Mouse (Mus musculus): Measurements from ENCODE around the gene Pbdc1.
"Not testable (repeated sequence)": the region's sequence is repeated elsewhere in the genome, so short reads cannot be mapped to it uniquely, and the experiment has no call there.

Gene Pbdc1

DNA sequence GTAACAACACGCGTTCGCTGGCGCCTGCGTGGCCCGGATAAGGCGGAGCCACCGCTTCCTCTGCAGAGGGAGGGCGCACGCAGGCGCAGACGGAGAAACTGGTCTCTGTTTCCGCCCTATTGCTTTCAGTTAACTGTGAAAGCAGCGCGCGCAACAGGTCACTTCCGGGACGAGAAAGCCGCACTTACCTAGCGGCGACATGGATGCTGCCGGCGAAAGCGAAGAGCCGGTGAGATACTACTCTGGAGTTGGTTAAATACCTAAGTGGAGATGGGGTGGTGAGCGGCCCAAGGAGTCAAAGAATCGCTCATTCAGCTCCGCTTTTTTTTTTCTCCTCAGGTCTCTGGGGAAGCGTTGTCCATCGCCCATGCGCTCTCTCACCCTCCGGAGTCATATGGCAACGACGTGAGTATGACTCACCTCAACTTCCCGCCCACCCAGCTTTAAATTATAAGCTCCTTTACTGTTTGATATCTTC, at the start of gene Pbdc1:
Pbdc1 (plus strand) TSS at position 142 of the 478 bp plus-strand sequence.
- peak; percentile 87 for DNase-seq (ENCODE audit: low read depth, low spot score)

DNA sequence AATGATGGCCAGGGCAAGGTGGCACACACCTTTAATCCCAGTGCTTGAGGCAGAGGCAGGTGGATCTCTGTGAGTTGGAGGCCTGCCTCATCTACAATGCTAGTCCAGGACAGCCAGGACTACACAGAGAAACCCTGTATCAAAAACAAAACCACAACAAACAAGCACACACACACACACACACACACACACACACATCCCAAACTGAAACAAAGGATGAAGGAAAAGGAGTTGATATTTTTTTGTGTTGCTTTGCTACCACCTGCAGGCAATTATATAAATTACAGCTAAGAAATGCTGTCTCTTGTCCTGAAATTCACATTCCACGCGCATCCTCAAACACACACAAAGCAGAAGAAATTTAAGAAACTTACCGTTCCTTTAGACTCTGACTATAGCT, 41.9 kb upstream of the Pbdc1 start:
- DNase-seq (ENCODE audit: low read depth, low spot score): no peak

DNA sequence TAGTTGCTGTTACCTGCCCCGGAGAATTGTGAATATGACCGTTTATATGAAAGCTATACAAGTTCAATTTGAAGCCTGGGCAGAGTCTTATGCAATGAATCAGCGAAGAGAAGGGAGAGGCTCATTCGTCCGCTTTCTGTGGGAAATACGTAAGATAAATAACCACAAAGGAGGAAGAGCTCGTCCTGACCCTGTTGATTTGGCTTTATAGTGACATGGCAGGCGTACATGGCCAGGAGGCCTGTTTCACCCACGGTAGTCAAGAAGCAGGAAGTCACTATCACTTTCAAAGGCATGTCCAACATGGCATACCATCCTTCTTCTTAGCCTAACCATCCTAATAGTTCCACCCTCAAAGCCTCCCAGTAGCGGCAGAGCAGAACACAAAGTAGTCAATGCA, 15.3 kb upstream of the Pbdc1 start:
- DNase-seq (ENCODE audit: low read depth, low spot score): no peak

DNA sequence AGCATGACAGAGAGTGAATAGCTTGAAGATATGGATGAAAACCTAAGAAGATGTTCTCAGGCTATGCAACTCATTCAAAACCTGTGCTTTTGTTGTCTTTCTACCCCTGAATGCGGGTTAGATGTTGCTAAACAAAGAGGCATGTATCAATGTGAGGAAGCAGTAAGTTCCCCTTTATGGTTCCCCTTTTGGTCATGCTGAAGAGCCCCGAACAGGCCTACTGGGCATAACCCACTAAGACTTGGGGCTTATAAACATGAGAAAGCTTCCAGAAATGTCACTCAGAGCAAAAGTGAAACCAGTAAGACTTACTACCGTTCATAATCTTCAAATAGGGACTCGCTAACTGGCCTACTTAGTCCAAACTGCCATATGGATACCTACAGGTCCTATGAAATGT, 14.8 kb upstream of the Pbdc1 start:
- no peak for DNase-seq (ENCODE audit: low read depth, low spot score)

DNA sequence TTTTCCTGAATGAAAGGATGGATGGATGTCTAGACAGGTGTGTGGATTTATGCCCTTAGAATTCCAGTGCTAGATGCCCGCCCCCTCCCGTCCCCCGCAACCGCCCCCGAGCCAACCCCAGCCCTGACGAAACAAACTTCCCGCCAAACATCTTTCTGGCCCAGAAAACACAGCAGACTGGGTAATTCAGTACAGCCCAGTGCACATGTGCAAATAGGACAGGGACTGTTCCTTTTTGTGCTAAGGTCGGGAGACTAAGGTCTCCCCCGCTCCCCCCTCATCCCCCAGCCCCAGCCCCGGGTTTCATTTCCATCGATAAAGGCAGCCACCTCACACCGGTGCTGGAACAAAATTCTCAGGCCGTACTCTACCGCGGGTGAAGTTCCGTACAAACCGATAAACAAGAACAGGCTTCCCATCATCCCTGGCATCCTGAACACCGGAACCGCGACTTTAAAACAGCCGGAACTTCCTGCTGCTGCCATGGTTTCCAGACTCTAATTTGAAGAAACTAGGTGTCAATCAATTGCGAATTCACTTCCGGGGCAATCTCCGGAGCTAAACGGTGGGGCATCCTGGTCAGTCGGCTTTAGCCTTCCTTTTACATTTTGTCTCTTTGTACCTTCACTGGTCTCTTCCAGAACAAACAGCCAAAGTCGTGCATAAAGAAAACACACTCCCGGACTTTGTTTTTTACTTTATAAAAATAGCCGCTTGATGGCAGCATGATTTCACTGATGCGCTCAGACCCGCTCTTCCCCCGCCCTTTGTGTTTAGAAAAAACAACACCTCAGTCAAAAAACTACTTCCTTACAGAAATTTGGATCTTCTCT, 9.7 kb upstream of the Pbdc1 start:
- peak; percentile 88 for DNase-seq (ENCODE audit: low read depth, low spot score)

DNA sequence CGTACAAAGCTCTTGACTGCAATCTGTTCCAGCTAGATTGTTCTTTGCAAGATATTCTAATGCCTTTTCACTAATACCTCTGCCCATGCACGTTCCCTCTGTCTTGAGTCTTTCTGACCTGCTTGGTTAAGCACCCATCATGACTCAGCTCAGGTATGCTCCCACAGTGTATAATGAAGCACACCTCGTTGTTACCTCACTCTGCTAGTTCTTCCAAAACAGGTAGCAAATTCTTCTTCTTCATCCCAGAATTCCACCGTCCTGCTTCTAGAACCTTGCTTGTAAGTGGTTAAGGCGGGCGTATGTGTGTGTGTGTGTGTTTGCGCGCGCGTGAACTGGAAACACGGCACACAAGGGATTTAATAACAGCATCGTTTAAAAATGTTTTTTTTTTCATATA, 405 bp upstream of the Pbdc1 start:
- no peak for DNase-seq (ENCODE audit: low read depth, low spot score)

DNA sequence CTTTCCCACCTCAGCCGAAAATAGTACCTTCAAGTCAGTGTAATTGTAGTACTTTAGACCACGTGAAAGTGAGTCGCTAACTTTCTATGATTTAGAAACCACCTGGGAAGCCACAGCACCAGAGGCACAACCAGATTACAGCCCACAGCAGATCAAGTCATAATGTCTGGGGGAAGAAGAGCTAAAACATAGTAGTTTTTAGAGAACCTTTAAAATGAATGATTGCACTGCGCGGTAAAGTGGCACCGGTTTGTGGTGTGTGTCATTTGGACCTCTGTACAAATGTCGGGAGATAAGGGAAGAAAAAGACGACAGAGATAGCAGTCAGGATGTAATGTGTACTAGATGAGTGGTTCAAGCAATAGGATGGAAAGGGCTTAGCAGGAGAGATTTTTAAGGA, 540 bp downstream of the Pbdc1 start:
- no peak for DNase-seq (ENCODE audit: low read depth, low spot score)

DNA sequence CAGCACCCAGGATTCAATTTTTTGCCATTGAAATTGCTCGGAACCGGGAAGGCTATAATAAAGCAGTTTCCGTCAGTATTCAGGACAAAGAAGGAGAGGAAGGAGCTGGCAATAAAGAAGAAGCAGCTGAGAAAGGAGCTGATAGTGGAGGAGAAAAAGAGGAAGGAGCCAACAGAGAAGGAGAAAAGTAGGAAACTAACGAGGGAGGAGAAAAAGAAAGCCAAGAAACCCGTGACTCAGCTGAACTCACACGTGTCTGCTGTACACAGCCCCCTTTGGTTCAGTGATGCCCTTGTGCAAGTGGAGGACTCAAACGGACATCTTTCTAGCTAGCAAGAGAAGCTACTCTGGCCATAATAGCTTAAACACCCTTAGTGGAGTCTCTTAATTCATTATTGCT, 3.5 kb downstream of the Pbdc1 start:
- not testable (repeated sequence) for DNase-seq (ENCODE audit: low read depth, low spot score)

DNA sequence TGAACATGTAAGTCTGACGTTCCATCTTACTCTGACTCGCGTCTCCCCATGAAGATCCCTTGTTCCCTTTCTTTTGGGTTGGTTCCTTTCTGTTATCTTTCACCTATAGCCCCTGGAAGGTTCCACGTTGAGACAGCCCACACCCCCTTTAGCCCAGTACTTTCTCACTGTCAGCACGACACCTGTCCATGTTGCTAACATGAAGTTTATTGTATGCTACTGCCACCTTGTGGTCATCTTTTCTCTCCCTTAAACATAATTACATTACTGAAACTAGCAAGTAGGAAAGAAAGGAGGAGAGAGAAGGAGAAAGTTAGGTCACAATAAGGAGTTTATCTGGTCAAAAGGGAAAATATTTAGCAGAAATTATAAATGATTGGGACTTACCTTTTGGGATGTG, 24.6 kb downstream of the Pbdc1 start:
- no peak for DNase-seq (ENCODE audit: low read depth, low spot score)

DNA sequence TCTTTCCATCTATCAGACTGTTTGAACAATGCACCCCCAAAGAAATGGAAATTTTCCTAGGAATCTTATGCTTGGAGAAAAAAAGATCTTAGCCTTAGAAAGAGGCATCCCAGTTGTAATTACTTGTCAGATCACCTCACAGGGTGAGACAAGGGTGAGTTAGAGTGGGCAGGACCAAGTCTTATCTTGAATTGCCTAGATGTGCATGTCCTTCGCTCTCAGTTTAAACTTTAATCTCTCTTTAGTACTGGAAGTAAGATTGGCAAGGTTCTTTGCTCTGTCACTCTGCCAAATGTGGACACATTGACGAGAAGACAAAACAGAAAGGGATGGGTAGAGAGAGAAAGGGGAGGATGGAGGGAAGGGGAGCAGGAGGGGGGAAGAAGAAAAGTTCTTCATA, 35.4 kb downstream of the Pbdc1 start:
- no peak for DNase-seq (ENCODE audit: low read depth, low spot score)

DNA sequence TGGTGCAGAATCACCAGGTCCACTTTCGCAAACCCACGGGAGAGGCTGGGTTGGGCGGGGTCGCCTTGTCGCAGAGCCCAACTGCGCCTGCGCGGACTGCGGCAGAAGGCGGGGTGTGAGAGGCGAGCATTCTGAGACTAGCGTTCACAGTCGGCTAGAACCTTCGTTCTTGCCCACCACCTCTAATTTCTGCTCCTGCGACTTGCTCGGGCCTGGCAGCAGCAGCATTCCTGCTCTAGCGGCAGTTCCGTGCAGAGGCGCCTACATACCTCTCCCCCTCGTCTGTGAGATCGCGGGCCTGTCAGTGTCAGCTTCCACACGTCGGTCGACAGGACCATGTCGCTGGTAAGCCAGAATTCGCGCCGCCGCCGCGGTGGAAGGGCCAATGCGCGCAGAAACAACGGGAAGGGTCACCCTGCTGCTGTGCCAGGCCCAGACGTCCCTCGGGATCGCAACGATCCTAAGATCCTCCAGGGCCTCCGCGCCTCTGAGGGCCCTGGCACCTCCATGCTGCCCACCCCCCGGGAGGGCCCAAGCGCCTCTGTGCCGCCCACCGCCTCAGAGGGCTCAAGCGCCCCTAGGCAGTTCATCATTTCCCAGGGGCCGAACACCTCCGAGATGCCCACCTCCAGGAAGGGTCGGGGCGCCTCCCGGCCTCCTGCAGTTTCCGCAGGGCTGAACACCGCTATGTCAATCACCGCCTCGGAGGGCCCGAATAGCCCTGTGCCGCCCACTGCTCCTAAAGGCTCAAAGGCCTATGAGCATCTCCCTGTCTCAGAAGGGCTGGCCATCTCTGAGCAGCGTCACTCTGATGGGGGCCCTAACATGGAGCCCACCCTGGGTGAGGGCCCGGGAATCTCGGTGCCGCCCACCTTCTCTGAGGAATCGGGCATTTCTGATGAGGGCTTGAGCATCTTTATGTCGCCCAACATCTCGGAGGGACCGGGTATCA, 41.0 kb downstream of the Pbdc1 start, which contains the start of gene Magee1:
Magee1 (plus strand) TSS at position 104 of the 952 bp plus-strand sequence.
- peak; percentile 67 for DNase-seq (ENCODE audit: low read depth, low spot score)

DNA sequence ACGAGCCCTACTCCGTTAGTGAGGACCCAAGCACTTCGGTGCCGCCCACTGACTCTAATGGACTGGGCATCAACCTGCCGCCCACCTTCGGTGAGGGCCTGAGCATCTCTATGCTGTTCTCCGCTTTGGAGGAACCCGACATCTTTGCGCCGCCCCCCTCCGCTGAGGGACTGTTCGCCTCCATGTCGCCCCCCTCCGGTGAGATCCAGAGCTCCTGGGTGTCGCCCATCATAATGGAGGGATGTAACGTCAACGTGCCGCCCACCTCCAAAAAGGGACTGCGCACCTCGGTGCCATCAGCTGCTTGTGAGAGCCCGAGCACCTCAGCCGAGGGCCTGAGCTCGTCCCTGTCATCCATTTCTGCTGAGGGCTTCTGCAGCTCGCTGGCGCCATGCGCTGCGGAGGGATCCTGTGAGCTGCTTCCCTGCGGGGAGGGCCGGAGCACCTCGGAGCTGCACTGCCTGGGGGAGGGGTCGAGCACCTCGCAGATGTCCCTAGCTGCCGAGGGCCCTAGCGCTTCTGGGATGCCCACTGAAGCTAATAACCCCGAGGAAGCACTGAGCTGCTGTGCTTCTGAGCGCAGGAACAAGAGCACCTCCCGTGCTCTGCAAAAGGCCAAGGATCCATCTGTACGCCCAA, 41.8 kb downstream of the Pbdc1 start:
- DNase-seq (ENCODE audit: low read depth, low spot score): peak; percentile 46

DNA sequence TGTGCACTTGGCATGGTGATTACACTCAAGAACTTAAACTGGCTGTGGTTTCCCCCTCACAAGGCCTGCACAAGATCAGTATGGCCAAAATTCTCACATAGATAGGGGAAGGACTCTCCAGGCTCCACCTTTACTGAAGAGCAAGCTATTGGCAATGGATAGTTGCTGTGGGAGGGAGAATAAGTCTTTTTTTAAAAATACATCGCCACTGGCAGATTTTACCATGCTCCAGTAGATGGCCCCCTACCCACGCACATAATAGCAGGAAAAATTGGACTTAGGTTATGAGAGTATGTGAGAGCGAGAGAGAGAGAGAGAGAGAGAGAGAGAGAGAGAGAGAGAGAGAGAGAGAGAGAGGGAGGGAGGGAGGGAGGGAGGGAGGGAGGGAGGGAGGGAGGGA, 45.3 kb downstream of the Pbdc1 start:
- peak; percentile 11 for DNase-seq (ENCODE audit: low read depth, low spot score)

DNA sequence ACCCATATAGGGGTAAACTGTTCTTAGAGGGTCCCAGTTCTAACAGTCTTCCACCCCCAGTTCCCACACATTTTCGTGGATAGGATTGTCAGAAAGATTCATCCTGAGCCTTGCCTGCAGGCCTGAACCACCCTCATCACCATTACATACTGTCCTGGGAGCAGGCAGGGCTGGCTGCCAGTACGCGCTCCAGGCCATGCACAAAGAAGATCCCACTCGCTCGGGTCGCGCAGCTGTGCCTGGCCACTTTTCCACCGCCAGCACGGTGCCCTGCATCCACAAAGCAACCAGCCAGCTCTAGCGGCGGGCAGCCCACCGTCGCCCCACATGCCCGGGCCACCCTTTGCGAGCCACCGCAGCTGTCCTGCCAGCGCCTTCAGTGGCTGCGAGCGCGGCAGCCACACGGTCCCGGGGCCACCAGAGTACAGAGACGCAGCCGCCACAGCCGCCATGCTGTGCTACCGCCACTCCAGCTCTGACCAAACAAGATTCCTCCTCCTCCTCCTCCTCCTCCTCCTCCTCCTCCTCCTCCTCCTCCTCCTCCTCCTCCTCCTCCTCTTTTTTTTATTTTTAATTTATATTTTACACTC, 72.4 kb downstream of the Pbdc1 start:
- no peak for DNase-seq (ENCODE audit: low read depth, low spot score)

DNA sequence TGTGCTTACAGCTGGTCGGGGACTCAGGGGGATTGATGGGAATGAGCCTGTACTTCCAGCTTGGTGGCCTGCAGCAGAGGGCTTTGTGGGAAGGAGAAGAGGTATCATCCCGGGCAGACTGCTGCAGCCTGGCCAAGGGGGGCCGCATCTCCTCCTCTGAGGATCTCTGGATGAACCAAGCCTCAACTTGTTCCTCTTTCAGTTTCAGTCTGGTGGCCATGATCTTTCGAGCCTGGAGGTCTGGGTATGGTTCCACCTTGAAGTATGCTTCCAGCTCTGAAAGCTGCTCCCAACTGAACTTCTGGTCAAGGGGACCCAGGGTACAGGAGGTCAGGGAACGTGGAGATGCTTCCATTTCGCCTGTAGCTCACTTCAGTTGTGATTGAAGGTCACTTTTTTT, 85.5 kb downstream of the Pbdc1 start:
- DNase-seq (ENCODE audit: low read depth, low spot score): not testable (repeated sequence)
